8 mouse cellular contexts compared by ENCODE assay signal in the genomic region with DNA sequence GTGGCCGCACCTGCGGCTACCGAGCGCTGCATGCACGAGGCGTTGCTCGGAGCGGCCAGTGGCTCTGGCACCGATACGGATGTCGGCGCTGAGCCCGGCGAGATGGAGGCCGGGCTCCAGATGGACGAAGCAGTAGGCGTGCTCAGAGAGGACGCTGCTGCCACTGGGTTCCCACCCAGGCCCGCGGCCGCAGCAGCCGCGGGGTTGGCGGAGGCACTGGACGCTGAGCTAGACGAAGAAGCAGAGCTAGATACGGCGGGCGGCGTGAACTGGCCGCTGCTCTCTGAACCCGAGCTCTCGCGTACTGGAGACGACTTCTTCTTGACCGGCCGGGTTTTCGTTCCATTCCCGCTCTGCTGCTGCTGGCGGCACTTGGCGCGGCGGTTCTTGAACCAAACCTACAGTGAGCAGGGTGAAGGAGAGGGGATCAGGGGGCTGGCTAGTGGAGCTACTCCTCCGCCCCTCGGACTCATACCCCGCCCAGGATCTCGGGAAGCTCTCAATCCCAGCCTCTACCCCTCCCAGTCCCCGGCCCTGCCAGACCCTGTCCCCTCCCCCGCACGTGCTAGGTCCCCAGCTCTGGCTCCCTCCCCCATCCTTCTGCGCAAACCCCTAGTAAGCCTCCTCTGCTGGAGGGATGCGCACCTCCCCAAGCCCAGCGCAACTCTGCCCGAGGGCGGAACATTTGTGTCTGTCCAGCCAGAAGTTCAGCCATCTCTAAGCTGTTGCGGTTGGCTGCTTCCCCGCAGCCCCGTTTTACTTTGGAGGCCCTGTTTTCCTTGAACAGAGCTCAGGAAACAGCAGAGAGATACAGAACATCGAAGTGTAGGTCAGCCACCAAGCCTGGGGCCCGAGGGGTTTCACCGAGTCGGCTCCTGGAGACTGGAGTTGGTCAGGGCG. TPM values are rescaled to one million over a fixed set of nuclear protein-coding genes. Genes with fewer than 3 reads are reported as not detected.
DNase-seq lines count a peak whose midpoint lies in the region; ATAC-seq and TF ChIP-seq lines count a peak whose summit lies in the region.

No protein-coding gene starts in this region.

- H3K4me1 ChIP-seq in heart, embryonic 12.5 days (replicated peaks): peaks cover 47% of the 10 kb centered on the region
- H3K4me1 ChIP-seq in kidney, embryonic 16.5 days (ENCODE audit: insufficient read depth, low read length): peaks cover 25% of the 10 kb centered on the region
- H3K4me1 ChIP-seq in stomach, embryonic 16.5 days (ENCODE audit: control insufficient read depth, insufficient read depth, low read length): peaks cover 25% of the 10 kb centered on the region

- 0 out of 2 replicates have a peak overlapping the region, but pooled peaks have one; percentile 10 for H3K9ac ChIP-seq in heart, embryonic 12.5 days
- no peak overlapping the region for H3K9ac ChIP-seq in kidney, embryonic 16.5 days (replicated peaks; ENCODE audit: low read length)
- no peak overlapping the region for H3K9ac ChIP-seq in stomach, embryonic 16.5 days (ENCODE audit: low read length)

- intact Hi-C loops in left cerebral cortex, adult 2 months (cut with DNase I): loop anchor here (10.0 kb wide), 1 partner anchor 208 kb away; no protein-coding TSS in a partner anchor

- peak overlapping the region; percentile 34 for H3K4me3 ChIP-seq in left cerebral cortex, adult 2 months
- peak overlapping the region; percentile 45 for H3K4me3 ChIP-seq in heart, embryonic 12.5 days
- peak overlapping the region; percentile 40 for H3K4me3 ChIP-seq in kidney, embryonic 16.5 days (ENCODE audit: low read length)
- peak overlapping the region; percentile 36 for H3K4me3 ChIP-seq in stomach, embryonic 16.5 days (replicated peaks; ENCODE audit: low read length)

- no peak for ATAC-seq in heart, embryonic 12.5 days (ENCODE audit: insufficient number of reproducible peaks, low FRiP score)
- ATAC-seq in kidney, embryonic 16.5 days (ENCODE audit: low FRiP score, low TSS enrichment): 0 out of 2 replicates have a peak, but pooled peaks have one; percentile 12
- ATAC-seq in stomach, embryonic 16.5 days (ENCODE audit: insufficient read depth, low FRiP score): no peak
- no peak for ATAC-seq in activated CD4-positive, CD25-positive, alpha-beta regulatory T cell, adult 4 months

- TF ChIP-seq CTCF in left cerebral cortex, adult 2 months (IDR thresholded peaks at IDR 0.05): no peak

- H3K27ac ChIP-seq in left cerebral cortex, adult 2 months: peak overlapping the region; percentile 24; the same call in 1 of the 2 replicates
- H3K27ac ChIP-seq in heart, embryonic 12.5 days (ENCODE audit: poor library complexity, severe bottlenecking): no peak overlapping the region
- no peak overlapping the region for H3K27ac ChIP-seq in kidney, embryonic 16.5 days (ENCODE audit: low read length)
- H3K27ac ChIP-seq in stomach, embryonic 16.5 days (ENCODE audit: low read length): no peak overlapping the region

- H3K27me3 ChIP-seq in heart, embryonic 12.5 days (replicated peaks): peaks cover 69% of the 10 kb centered on the region
- peaks cover 94% of the 10 kb centered on the region for H3K27me3 ChIP-seq in kidney, embryonic 16.5 days (ENCODE audit: insufficient read depth, low read length)
- peaks cover 82% of the 10 kb centered on the region for H3K27me3 ChIP-seq in stomach, embryonic 16.5 days (ENCODE audit: control insufficient read depth, insufficient read depth, low read length)

- peaks cover 4% of the 10 kb centered on the region; the same call in 1 of the 2 replicates for H3K9me3 ChIP-seq in heart, embryonic 12.5 days (replicated peaks)
- no peaks in the 10 kb centered on the region for H3K9me3 ChIP-seq in kidney, embryonic 16.5 days (ENCODE audit: low read length)
- H3K9me3 ChIP-seq in stomach, embryonic 16.5 days (replicated peaks; ENCODE audit: control insufficient read depth, low read length): peaks cover 5% of the 10 kb centered on the region; the same call in 1 of the 2 replicates

- DNase-seq in left cerebral cortex, adult 2 months (ENCODE audit: extremely low spot score in 1 of 2, low spot score in 2 of 2): peak; percentile 19 to 30
- DNase-seq in left cerebral cortex, adult 11 months (ENCODE audit: low spot score): no peak
- DNase-seq in embryo, embryonic 10 days (ENCODE audit: low spot score): peak; percentile 66
- peak; percentile 36 for DNase-seq in mesoderm, embryonic 11.5 days (ENCODE audit: low read depth, low spot score)

- no peaks in the 10 kb centered on the region for H3K36me3 ChIP-seq in heart, embryonic 12.5 days
- H3K36me3 ChIP-seq in kidney, embryonic 16.5 days (ENCODE audit: insufficient read depth, low read length): no peaks in the 10 kb centered on the region
- no peaks in the 10 kb centered on the region for H3K36me3 ChIP-seq in stomach, embryonic 16.5 days (ENCODE audit: control insufficient read depth, insufficient read depth, low read length)

- WGBS in heart, embryonic 12.5 days: under 1% methylated on average over 63 of the region's 63 CpGs
- under 1% methylated on average over 60 of the region's 63 CpGs for WGBS in kidney, embryonic 16.5 days
- under 1% methylated on average over 60 of the region's 63 CpGs for WGBS in stomach, embryonic 16.5 days

- peak overlapping the region; percentile 72 for H3K4me2 ChIP-seq in heart, embryonic 12.5 days
- peak overlapping the region; percentile 47 for H3K4me2 ChIP-seq in kidney, embryonic 16.5 days (replicated peaks; ENCODE audit: low read depth, low read length)
- peak overlapping the region; percentile 44 for H3K4me2 ChIP-seq in stomach, embryonic 16.5 days (ENCODE audit: low read depth, low read length)

RNA-seq across cellular contexts. Expression of gene Otx1, which starts 5.8 kb away (rescaled TPM):
- 1 to 10 TPM; 5.0 to 7.4 TPM for total RNA-seq in left cerebral cortex, adult 2 months (2021)
- polyA plus RNA-seq in heart, embryonic 12.5 days (2016; fragmentation: Nextera tagmentation; extraction: Ambion mirVana): 0.28 and 0.45 TPM in 2 replicates
- not detected in 2 replicates for polyA plus RNA-seq in kidney, embryonic 16.5 days (2015; fragmentation: Nextera tagmentation; extraction: Ambion mirVana)
- polyA plus RNA-seq in stomach, embryonic 16.5 days (2015; fragmentation: Nextera tagmentation; extraction: Ambion mirVana): 0.09 TPM in 1 of 2 replicates, not detected in the other
- polyA plus RNA-seq in activated CD4-positive, CD25-positive, alpha-beta regulatory T cell, adult 4 months (2017; shearing (Covaris generic)): under 1 TPM in 1 of 2 experiments, not detected in 1; 0.27 TPM
